Mouse (Mus musculus): ENCODE data around the gene Car10. TPM values are rescaled to one million over a fixed set of nuclear protein-coding genes. Genes with fewer than 3 reads are reported as not detected.

Car10 gene
- polyA plus RNA-seq, 1 experiment from 2014 or later: 0.29 TPM

GRCm38 (mm10) chr11:93599755-93600154 is 501.9 kb downstream of the Car10 start:
- no peaks in the 10 kb centered on the region for H3K27me3 ChIP-seq (ENCODE audit: control insufficient read depth, insufficient read depth, low read length)
- no peaks in the 10 kb centered on the region for H3K36me3 ChIP-seq (ENCODE audit: control insufficient read depth, insufficient read depth, low read length)
- WGBS: 86% methylated on average over 3 of the region's 3 CpGs
- H3K4me1 ChIP-seq (ENCODE audit: control insufficient read depth, insufficient read depth, low read length): no peaks in the 10 kb centered on the region
- no peaks in the 10 kb centered on the region for H3K9me3 ChIP-seq (ENCODE audit: control insufficient read depth, low read depth, low read length)
- no peak overlapping the region for H3K4me2 ChIP-seq (replicated peaks; ENCODE audit: low read depth, low read length)
- no peak overlapping the region for H3K9ac ChIP-seq (replicated peaks; ENCODE audit: low read depth, low read length)
- H3K27ac ChIP-seq (ENCODE audit: low read length): no peak overlapping the region
- H3K4me3 ChIP-seq (ENCODE audit: low read depth, low read length): no peak overlapping the region
- no peak for ATAC-seq (ENCODE audit: insufficient number of reproducible peaks, insufficient read depth, low FRiP score, low read depth)

GRCm38 (mm10) chr11:93603575-93603974 is 505.7 kb downstream of the Car10 start:
- H3K4me2 ChIP-seq (replicated peaks; ENCODE audit: low read depth, low read length): no peak overlapping the region
- H3K9me3 ChIP-seq (ENCODE audit: control insufficient read depth, low read depth, low read length): no peaks in the 10 kb centered on the region
- no peak overlapping the region for H3K4me3 ChIP-seq (ENCODE audit: low read depth, low read length)
- H3K4me1 ChIP-seq (ENCODE audit: control insufficient read depth, insufficient read depth, low read length): no peaks in the 10 kb centered on the region
- H3K9ac ChIP-seq (replicated peaks; ENCODE audit: low read depth, low read length): no peak overlapping the region
- H3K36me3 ChIP-seq (ENCODE audit: control insufficient read depth, insufficient read depth, low read length): no peaks in the 10 kb centered on the region
- 75% methylated on average over 1 of the region's 1 CpGs for WGBS
- no peak overlapping the region for H3K27ac ChIP-seq (ENCODE audit: low read length)
- no peak for ATAC-seq (ENCODE audit: insufficient number of reproducible peaks, insufficient read depth, low FRiP score, low read depth)
- H3K27me3 ChIP-seq (ENCODE audit: control insufficient read depth, insufficient read depth, low read length): no peaks in the 10 kb centered on the region

GRCm38 (mm10) chr11:93607111-93607510 is 509.3 kb downstream of the Car10 start:
- H3K27me3 ChIP-seq (ENCODE audit: control insufficient read depth, insufficient read depth, low read length): no peaks in the 10 kb centered on the region
- no peak overlapping the region for H3K4me3 ChIP-seq (ENCODE audit: low read depth, low read length)
- H3K9ac ChIP-seq (replicated peaks; ENCODE audit: low read depth, low read length): no peak overlapping the region
- no peak overlapping the region for H3K4me2 ChIP-seq (replicated peaks; ENCODE audit: low read depth, low read length)
- WGBS: 86% methylated on average over 1 of the region's 1 CpGs
- no peaks in the 10 kb centered on the region for H3K36me3 ChIP-seq (ENCODE audit: control insufficient read depth, insufficient read depth, low read length)
- no peaks in the 10 kb centered on the region for H3K4me1 ChIP-seq (ENCODE audit: control insufficient read depth, insufficient read depth, low read length)
- no peak for ATAC-seq (ENCODE audit: insufficient number of reproducible peaks, insufficient read depth, low FRiP score, low read depth)
- no peak overlapping the region for H3K27ac ChIP-seq (ENCODE audit: low read length)
- no peaks in the 10 kb centered on the region for H3K9me3 ChIP-seq (ENCODE audit: control insufficient read depth, low read depth, low read length)

GRCm38 (mm10) chr11:93608716-93609115 is 510.9 kb downstream of the Car10 start:
- H3K27me3 ChIP-seq (ENCODE audit: control insufficient read depth, insufficient read depth, low read length): no peaks in the 10 kb centered on the region
- H3K4me1 ChIP-seq (ENCODE audit: control insufficient read depth, insufficient read depth, low read length): no peaks in the 10 kb centered on the region
- H3K9me3 ChIP-seq (ENCODE audit: control insufficient read depth, low read depth, low read length): no peaks in the 10 kb centered on the region
- H3K36me3 ChIP-seq (ENCODE audit: control insufficient read depth, insufficient read depth, low read length): no peaks in the 10 kb centered on the region
- H3K9ac ChIP-seq (replicated peaks; ENCODE audit: low read depth, low read length): no peak overlapping the region
- ATAC-seq (ENCODE audit: insufficient number of reproducible peaks, insufficient read depth, low FRiP score, low read depth): no peak
- H3K4me3 ChIP-seq (ENCODE audit: low read depth, low read length): no peak overlapping the region
- WGBS: 60% methylated on average over 7 of the region's 7 CpGs
- no peak overlapping the region for H3K4me2 ChIP-seq (replicated peaks; ENCODE audit: low read depth, low read length)
- H3K27ac ChIP-seq (ENCODE audit: low read length): no peak overlapping the region

- H3K4me2 ChIP-seq (replicated peaks; ENCODE audit: low read depth, low read length): no peak overlapping the region
- H3K4me3 ChIP-seq (ENCODE audit: low read depth, low read length): no peak overlapping the region
- no peaks in the 10 kb centered on the region for H3K9me3 ChIP-seq (ENCODE audit: control insufficient read depth, low read depth, low read length)
- H3K4me1 ChIP-seq (ENCODE audit: control insufficient read depth, insufficient read depth, low read length): no peaks in the 10 kb centered on the region
- H3K36me3 ChIP-seq (ENCODE audit: control insufficient read depth, insufficient read depth, low read length): no peaks in the 10 kb centered on the region
- whole genome bisulfite sequencing: 82% methylated on average over 4 of the region's 4 CpGs
- ATAC-seq (ENCODE audit: insufficient number of reproducible peaks, insufficient read depth, low FRiP score, low read depth): no peak
- no peak overlapping the region for H3K9ac ChIP-seq (replicated peaks; ENCODE audit: low read depth, low read length)
- H3K27me3 ChIP-seq (ENCODE audit: control insufficient read depth, insufficient read depth, low read length): no peaks in the 10 kb centered on the region
- no peak overlapping the region for H3K27ac ChIP-seq (ENCODE audit: low read length)
Measured at GRCm38 (mm10) chr11:93612071-93612470, 514.2 kb downstream of the Car10 start.

GRCm38 (mm10) chr11:93614851-93615250 is 517.0 kb downstream of the Car10 start:
- Histone ChIP-seq H3K4me1 (ENCODE audit: control insufficient read depth, insufficient read depth, low read length) (no peaks in the 10 kb centered on the region), H3K27ac (ENCODE audit: low read length) (no peak overlapping the region), H3K9me3 (ENCODE audit: control insufficient read depth, low read depth, low read length) (no peaks in the 10 kb centered on the region), H3K4me2 (replicated peaks; ENCODE audit: low read depth, low read length) (no peak overlapping the region), H3K9ac (replicated peaks; ENCODE audit: low read depth, low read length) (no peak overlapping the region), H3K27me3 (ENCODE audit: control insufficient read depth, insufficient read depth, low read length) (no peaks in the 10 kb centered on the region), H3K4me3 (ENCODE audit: low read depth, low read length) (no peak overlapping the region), H3K36me3 (ENCODE audit: control insufficient read depth, insufficient read depth, low read length) (no peaks in the 10 kb centered on the region)
- no peak for ATAC-seq (ENCODE audit: insufficient number of reproducible peaks, insufficient read depth, low FRiP score, low read depth)

GRCm38 (mm10) chr11:93623605-93624004 is 525.8 kb downstream of the Car10 start:
- Histone ChIP-seq H3K9me3 (ENCODE audit: control insufficient read depth, low read depth, low read length) (no peaks in the 10 kb centered on the region), H3K4me3 (ENCODE audit: low read depth, low read length) (no peak overlapping the region), H3K36me3 (ENCODE audit: control insufficient read depth, insufficient read depth, low read length) (no peaks in the 10 kb centered on the region), H3K27me3 (ENCODE audit: control insufficient read depth, insufficient read depth, low read length) (no peaks in the 10 kb centered on the region), H3K9ac (replicated peaks; ENCODE audit: low read depth, low read length) (no peak overlapping the region), H3K4me1 (ENCODE audit: control insufficient read depth, insufficient read depth, low read length) (no peaks in the 10 kb centered on the region), H3K27ac (ENCODE audit: low read length) (no peak overlapping the region), H3K4me2 (replicated peaks; ENCODE audit: low read depth, low read length) (no peak overlapping the region)
- 84% methylated on average over 5 of the region's 5 CpGs for WGBS
- ATAC-seq (ENCODE audit: insufficient number of reproducible peaks, insufficient read depth, low FRiP score, low read depth): no peak

- Histone ChIP-seq H3K9ac (replicated peaks; ENCODE audit: low read depth, low read length) (no peak overlapping the region), H3K9me3 (ENCODE audit: control insufficient read depth, low read depth, low read length) (no peaks in the 10 kb centered on the region), H3K27ac (ENCODE audit: low read length) (no peak overlapping the region), H3K4me2 (replicated peaks; ENCODE audit: low read depth, low read length) (no peak overlapping the region), H3K36me3 (ENCODE audit: control insufficient read depth, insufficient read depth, low read length) (no peaks in the 10 kb centered on the region), H3K4me1 (ENCODE audit: control insufficient read depth, insufficient read depth, low read length) (no peaks in the 10 kb centered on the region), H3K27me3 (ENCODE audit: control insufficient read depth, insufficient read depth, low read length) (no peaks in the 10 kb centered on the region), H3K4me3 (ENCODE audit: low read depth, low read length) (no peak overlapping the region)
- WGBS: 70% methylated on average over 3 of the region's 3 CpGs
- no peak for ATAC-seq (ENCODE audit: insufficient number of reproducible peaks, insufficient read depth, low FRiP score, low read depth)
Measured at GRCm38 (mm10) chr11:93639410-93639809, 541.6 kb downstream of the Car10 start.

GRCm38 (mm10) chr11:93640954-93641353 is 543.1 kb downstream of the Car10 start:
- no peak overlapping the region for H3K4me2 ChIP-seq (replicated peaks; ENCODE audit: low read depth, low read length)
- no peak overlapping the region for H3K4me3 ChIP-seq (ENCODE audit: low read depth, low read length)
- WGBS: 71% methylated on average over 5 of the region's 5 CpGs
- no peak overlapping the region for H3K9ac ChIP-seq (replicated peaks; ENCODE audit: low read depth, low read length)
- H3K27me3 ChIP-seq (ENCODE audit: control insufficient read depth, insufficient read depth, low read length): no peaks in the 10 kb centered on the region
- no peak for ATAC-seq (ENCODE audit: insufficient number of reproducible peaks, insufficient read depth, low FRiP score, low read depth)
- H3K4me1 ChIP-seq (ENCODE audit: control insufficient read depth, insufficient read depth, low read length): no peaks in the 10 kb centered on the region
- H3K27ac ChIP-seq (ENCODE audit: low read length): no peak overlapping the region
- H3K9me3 ChIP-seq (ENCODE audit: control insufficient read depth, low read depth, low read length): no peaks in the 10 kb centered on the region
- H3K36me3 ChIP-seq (ENCODE audit: control insufficient read depth, insufficient read depth, low read length): no peaks in the 10 kb centered on the region

Data from stomach, embryonic 14.5 days (tissue).